Mouse (Mus musculus) liver, adult 2 months (tissue): ENCODE results near the gene Cabin1.

Experiments
- CTCF ChIP-seq: fragments of 200-500 bp; IDR thresholded peaks from 2 replicates; pipeline ENCODE4 v1.5.1; 2011; ENCODE audit warnings: low read depth, low read length, control low read depth
- POLR2A ChIP-seq: fragments of 200-500 bp; IDR thresholded peaks from 2 replicates; pipeline ENCODE4 v1.6.1; 2011; ENCODE audit warnings: low read length, control low read depth; ENCODE audit not compliant: insufficient read depth; ENCODE audit errors: extremely low read depth

DNA sequence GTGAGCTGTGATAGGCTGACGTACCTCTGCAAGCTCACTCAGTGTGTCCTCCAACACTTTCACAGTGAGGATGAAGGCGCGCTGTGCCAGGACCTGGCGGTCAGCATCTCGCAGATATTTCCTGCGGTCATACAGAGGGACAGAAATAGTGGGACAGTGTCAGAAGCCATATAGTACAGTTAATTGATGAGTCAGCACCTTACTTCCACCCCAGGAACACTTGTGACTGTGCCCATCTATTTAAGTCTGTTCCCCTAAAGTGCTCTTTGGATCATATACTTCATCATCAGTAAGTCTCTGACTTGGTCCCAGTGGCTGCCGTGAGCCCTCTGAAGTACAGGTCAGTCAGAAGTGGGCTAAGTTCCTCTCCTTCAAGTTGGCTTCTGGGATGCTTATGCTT is 106.4 kb downstream of the Cabin1 start:
- no peak for TF ChIP-seq CTCF
- no peak for TF ChIP-seq POLR2A
